Mouse (Mus musculus): ENCODE measurements around the gene Amy2a1.
"Not testable (repeated sequence)": the region's sequence is repeated elsewhere in the genome, so short reads cannot be mapped to it uniquely, and the experiment has no call there.

The Amy2a1 gene

GRCm38 (mm10) chr3:113532328-113532727 lies at the start of gene Amy2a1:
Gene Amy2a1 (minus strand): TSS chr3:113532428.
- not testable (repeated sequence) for DNase-seq (ENCODE audit: low spot score)

GRCm38 (mm10) chr3:113574578-113574977 lies 42.4 kb upstream of the Amy2a1 start:
- no peak for DNase-seq (ENCODE audit: low spot score)

GRCm38 (mm10) chr3:113574138-113574537 lies 41.9 kb upstream of the Amy2a1 start:
- DNase-seq (ENCODE audit: low spot score): no peak

GRCm38 (mm10) chr3:113572158-113572557 lies 39.9 kb upstream of the Amy2a1 start:
- no peak for DNase-seq (ENCODE audit: low spot score)

- DNase-seq (ENCODE audit: low spot score): no peak
These were observed 7.5 kb upstream of the Amy2a1 start for GRCm38 (mm10) chr3:113539692-113540091.
